Mouse (Mus musculus) right cerebral cortex, adult 18-20 months (tissue): ENCODE measurements around the gene Rem1.

Experiments used
- DNase-seq: peaks from one replicate; pipeline ENCODE4 v3.0.0; 2022; ENCODE audit warnings: mixed read lengths

The Rem1 gene

DNA sequence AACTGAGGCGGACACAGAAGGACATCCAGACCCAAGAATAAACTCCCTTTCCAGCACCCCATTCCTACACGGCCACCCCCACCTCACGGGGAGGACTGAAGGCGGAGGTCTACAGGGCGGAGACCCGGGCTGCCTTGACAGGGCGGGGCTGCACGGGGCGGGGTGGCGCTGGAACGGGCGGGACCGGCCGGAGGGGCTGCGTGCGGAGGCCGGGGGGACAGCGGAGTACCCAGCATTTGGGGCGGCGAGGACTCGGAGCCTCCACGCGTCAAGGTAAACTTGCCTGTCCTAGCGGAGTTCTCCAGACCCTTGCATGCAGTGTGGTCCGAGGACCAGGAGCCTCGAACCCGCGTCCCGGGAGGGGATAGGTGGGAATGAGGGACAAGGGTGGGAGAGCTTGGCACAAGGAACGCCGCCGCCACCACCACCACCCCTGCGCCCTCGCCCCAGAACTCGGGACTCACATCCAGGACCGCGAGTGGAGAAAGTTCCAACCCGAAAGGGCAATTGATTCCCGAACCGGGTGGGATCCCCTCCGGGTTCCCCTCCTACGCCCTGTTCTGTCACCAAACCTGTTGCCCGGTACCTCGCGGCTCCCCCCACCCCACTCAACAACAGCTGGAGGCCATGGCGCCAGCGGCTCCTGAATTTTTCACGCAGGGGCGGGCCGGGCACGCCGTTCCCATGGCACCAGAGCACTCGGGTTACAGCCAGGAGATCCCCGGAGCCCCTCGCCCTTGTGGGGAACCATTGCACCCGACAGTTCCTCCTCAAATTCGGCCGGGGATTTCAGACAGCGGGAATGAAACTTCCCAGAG lies at the start of gene Rem1:
Rem1 (plus strand) TSS at position 178 of the 818 bp plus-strand sequence.
- no peak for DNase-seq

GRCm38 (mm10) chr2:152580107-152580506 lies 46.6 kb upstream of the Rem1 start, which contains the start of gene Defb19:
TSS of gene Defb19 (minus strand) at chr2:152580312.
- no peak for DNase-seq

DNA sequence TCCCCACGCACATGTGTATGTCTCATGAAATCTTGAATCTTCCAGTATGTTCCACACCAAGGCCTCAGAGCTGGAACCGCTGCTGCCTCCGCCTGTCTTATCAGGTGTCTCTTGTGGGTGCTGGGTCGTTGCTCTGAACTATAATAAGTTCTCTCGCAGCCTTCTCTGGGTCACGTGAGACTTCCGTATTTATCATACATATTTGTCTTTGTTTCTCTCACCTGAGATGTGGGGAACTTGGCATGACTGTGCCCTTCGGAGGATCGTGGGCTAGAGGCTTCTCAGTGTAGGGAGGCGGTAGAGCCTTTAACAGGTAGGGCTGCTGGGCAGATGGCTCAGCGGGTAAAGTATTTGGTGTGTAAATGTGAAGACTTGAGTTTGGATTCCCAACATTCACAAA lies 46.1 kb upstream of the Rem1 start:
- no peak for DNase-seq

GRCm38 (mm10) chr2:152586926-152587560 lies 39.7 kb upstream of the Rem1 start:
- no peak for DNase-seq

DNA sequence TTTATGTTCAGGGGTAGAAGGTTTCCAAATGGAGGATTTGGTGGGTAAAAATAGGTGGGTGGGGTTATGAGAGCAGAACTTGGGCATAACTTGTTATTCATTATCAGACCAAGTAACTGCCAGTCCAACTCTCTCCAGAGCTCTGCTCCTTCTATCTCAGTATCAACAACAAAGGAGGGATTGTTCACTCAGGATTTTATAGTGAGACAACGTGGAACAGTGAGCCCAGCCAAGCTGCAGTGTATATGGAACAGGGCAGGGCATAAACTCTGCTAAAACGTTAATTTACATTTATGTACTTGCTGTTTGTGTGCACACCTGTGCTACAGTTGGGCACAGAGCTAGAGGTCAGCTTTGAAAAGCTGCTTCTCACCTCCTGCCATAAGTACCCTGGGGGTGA lies 38.3 kb upstream of the Rem1 start:
- no peak for DNase-seq

DNA sequence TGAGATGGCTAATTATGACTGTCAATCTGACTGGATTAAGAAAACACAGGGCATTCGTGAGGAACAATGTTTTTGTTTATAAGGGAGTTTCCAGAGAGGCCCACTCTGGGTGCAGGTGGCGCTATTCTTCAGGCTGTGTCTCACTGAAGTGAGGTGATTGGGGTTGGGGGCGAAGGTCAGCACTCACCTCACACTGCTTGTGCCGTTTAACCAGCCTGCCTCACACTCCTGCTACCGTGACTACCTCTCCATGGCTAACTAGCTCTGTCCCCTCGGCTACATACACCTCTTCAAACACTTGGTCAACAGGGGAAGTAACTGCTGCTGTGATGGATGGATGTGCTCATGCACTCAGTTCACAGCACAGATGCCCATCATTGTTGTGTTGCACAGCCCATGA lies 37.7 kb upstream of the Rem1 start:
- DNase-seq: no peak

GRCm38 (mm10) chr2:152599299-152599698 lies 27.5 kb upstream of the Rem1 start, which contains the start of gene Defb45:
TSS of gene Defb45 (minus strand) at chr2:152599399.
- no peak for DNase-seq

DNA sequence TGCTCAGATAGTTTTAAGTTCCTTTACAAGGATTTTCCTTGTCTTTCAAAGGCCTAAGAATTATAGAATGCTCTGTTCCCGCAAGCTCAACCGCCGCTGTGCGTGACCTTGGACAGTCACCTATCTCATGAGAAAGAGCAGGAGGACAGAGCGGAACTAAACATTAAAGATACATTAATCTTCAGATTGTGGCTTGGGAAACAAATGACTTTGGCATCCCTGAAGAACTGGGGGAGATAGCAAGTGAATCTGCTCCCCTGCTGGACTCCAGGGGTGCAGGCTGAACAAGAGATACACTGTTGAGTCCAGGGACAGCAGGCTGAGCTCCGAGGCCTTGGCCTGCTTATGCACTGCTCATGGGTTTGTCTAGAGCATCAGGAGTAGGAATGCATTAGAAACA lies 26.7 kb upstream of the Rem1 start:
- DNase-seq: no peak

DNA sequence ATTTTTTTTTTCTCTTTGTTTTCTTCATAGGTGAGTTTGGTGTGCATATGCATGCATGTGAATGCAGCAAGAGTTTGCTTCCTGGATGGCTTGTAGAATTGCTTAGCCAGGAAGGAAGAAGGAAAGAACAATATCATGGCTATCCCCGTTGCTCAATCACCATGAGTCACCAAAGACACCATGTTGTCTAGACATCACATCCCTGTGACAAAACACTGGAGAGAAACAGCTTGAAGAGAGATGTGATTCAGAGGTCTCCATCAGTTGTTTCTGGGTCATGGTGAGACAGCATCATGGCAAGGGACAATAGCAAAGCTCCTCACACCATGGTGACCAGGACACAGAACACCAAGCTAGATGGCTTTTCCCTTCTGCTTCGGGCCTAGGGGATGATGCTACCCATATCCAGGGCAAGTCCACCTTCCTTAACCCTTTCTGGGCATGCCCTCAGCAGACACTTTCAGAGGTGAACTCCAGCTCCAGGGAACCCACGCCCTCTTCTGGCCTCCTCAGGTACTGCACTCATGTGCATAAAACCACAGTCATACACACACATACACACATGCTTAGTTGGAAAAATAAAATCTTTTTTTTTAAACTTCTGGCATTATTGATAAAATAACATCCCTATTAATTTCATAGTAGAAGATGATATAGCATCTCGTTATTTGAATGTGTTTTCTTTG lies 25.3 kb upstream of the Rem1 start:
- no peak for DNase-seq

- no peak for DNase-seq
These were observed 22.7 kb upstream of the Rem1 start, which contains the start of gene Defb36 for GRCm38 (mm10) chr2:152604057-152604456. TSS of gene Defb36 (plus strand) at chr2:152604327.

- no peak for DNase-seq
These were observed 19.0 kb upstream of the Rem1 start for GRCm38 (mm10) chr2:152607746-152608145.

- DNase-seq: no peak
These were observed 18.0 kb upstream of the Rem1 start for GRCm38 (mm10) chr2:152608719-152609118.

- DNase-seq: no peak
These were observed 14.6 kb upstream of the Rem1 start for GRCm38 (mm10) chr2:152612193-152612592.

- DNase-seq: peak; percentile 41
These were observed 11.2 kb upstream of the Rem1 start for GRCm38 (mm10) chr2:152615563-152615962.

DNA sequence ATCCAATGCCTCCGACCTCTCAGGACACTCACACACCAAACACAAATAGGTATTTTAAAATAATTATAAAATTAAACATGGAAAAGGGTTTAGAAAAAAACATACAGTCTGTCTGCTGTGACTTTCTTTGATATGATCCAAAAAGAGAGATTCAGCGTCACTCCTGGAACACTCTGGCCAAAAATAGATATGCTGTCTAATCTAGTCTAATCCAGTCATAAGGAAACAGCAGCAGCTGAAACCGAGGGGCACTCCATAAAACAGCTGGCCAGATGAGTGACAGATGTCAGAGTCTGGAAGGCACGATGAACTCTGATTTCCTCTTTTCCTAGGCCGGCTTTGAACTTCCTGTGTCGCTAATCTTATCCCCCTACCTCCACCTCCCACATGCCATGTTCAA lies 10.3 kb upstream of the Rem1 start:
- no peak for DNase-seq

DNA sequence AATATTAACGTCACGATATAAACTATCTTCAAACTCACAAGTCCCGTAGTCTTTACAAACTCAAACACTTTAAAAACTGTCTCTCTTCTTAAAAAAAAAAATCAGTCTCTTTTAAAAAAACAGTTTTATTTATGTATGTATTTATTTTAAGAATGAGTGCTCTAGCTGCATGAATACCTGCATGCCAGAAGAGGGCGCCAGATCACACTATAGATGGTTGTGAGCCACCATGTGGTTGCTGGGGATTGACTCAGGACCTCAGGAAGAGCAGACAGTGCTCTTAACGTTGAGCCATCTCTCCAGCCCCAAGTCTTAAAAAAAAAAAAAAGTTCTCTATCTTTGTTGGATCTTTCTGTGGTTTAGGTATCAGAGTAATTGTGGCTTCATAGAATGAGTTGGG lies 9.4 kb upstream of the Rem1 start:
- DNase-seq: no peak

- DNase-seq: peak; percentile 46
These were observed 6.2 kb upstream of the Rem1 start for GRCm38 (mm10) chr2:152620367-152621134.

DNA sequence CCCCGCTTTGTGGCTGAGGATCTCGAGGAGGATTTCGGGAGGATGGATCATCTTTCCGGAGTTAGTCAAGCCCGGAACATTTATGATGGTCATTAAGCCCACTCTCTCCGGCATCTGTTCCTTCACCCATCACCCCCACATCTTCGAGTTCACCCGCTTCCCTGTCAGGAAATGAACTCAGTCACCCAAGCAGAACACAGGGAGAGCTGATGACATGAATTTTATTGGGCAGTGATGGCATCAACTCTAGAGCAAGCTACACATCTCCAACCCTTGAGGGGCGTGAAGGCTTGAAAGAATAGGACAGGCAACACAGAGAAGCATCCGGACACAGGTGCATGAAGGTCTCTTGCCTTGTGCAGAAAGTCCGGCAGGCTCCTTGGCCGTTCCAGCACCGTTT lies 4.6 kb upstream of the Rem1 start:
- DNase-seq: no peak

GRCm38 (mm10) chr2:152622953-152623352 lies 3.8 kb upstream of the Rem1 start, which contains the start of gene Defb25:
TSS of gene Defb25 (minus strand) at chr2:152623053.
- DNase-seq: no peak

DNA sequence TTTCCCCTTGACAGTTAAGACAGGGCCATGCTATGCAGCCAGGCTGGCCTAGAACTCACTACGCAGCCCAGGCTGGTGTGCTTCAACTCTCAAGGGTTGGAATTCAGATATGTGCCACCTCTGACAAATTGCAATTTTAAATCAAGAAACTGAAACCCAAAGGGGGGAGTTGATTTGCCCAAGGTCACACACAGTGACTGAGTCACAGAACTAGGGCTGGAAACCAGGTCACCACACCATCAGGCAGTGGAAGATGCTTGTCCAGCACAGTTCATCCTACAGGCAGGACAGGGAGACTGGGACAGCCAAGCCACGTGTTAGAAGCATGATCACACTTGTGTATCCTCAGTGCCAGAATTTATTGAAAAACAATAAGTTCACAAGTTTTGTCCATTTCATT lies 2.2 kb upstream of the Rem1 start:
- no peak for DNase-seq

- no peak for DNase-seq
These were observed 1.5 kb upstream of the Rem1 start for GRCm38 (mm10) chr2:152625256-152625655.

DNA sequence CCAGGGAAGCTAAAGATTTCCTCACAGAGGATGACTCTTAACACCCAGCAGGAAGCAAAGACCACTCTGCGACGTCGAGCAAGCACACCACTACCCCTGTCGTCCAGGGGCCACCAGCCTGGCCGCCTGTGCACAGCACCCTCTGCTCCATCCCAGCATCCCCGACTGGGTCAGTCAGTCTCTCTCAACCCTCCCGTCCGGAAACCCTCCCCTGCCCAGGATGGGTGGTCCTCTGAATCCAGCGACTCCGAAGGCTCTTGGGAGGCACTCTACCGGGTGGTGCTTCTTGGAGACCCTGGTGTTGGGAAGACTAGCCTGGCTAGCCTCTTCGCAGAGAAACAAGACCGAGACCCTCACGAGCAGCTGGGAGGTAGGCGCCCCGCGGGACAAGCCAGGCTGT lies 1.3 kb downstream of the Rem1 start:
- no peak for DNase-seq

GRCm38 (mm10) chr2:152629239-152629638 lies 2.5 kb downstream of the Rem1 start:
- DNase-seq: no peak
